Mouse (Mus musculus) C2C12 (cell line): ENCODE results near the gene Ccl9.

Experiments
- CEBPB ChIP-seq: IDR thresholded peaks from one replicate; pipeline ENCODE4 v1.6.1; 2011; ENCODE audit warnings: low read depth, mild to moderate bottlenecking, control low read depth, moderate library complexity
- CTCF ChIP-seq: IDR thresholded peaks from one replicate; pipeline ENCODE4 v1.5.1; 2011; ENCODE audit not compliant: control insufficient read depth, insufficient read depth, insufficient read length
- FOSL1 ChIP-seq: IDR thresholded peaks from one replicate; pipeline ENCODE4 v1.8.0; 2011; ENCODE audit warnings: mild to moderate bottlenecking, low read length; ENCODE audit not compliant: poor library complexity, insufficient read depth, severe bottlenecking
- MAX ChIP-seq: IDR thresholded peaks from one replicate; pipeline ENCODE4 v1.6.1; 2011; ENCODE audit warnings: mild to moderate bottlenecking, control low read depth
- MYOD1 ChIP-seq: IDR thresholded peaks from one replicate; pipeline ENCODE4 v1.6.1; 2011; ENCODE audit warnings: low read depth; ENCODE audit not compliant: control insufficient read depth, insufficient read length
- USF1 ChIP-seq: IDR thresholded peaks from one replicate; pipeline ENCODE4 v1.6.1; 2011; ENCODE audit warnings: low read depth, mild to moderate bottlenecking, control low read depth, moderate library complexity

GRCm38 (mm10) chr11:83568061-83568460 lies 10.4 kb downstream of the Ccl9 start:
- no peak for TF ChIP-seq CTCF
- TF ChIP-seq CEBPB = no peak
- TF ChIP-seq MAX = no peak
- TF ChIP-seq USF1 = no peak
- TF ChIP-seq MYOD1 = no peak
- no peak for TF ChIP-seq FOSL1
